Mouse (Mus musculus): ENCODE measurements around the gene Bglap2. TPM values are rescaled to one million over a fixed set of nuclear protein-coding genes. Genes with fewer than 3 reads are reported as not detected.
A peak's percentile ranks its signal among the peaks of the same experiment; 100 is the strongest.
"Not testable (repeated sequence)": the region's sequence is repeated elsewhere in the genome, so short reads cannot be mapped to it uniquely, and the experiment has no call there.

Gene Bglap2
- total RNA-seq (2014; rRNA removed), result 9.2 TPM in 1 of 2 replicates, not detected in the other
- not detected in 2 replicates for polyA plus RNA-seq (2015; fragmentation: Nextera tagmentation; extraction: Ambion mirVana)

DNA sequence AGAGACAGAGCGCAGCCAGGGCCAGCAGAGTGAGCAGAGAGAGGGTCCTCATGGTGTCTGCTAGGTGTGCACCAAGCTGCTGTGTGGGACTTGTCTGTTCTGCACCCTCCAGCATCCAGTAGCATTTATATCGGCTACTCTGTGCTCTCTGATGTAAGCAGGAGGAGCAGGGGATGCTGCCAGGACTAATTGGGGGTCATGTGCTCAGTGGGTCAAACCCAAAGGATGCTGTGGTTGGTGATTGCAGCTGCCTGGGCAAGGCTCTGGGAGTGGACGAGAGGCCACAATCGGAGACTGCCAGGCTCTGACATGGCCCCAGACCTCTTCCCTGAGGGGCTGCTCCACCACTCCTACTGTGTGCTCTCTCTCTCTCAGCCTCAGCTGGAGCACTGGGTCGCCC, at the start of gene Bglap2:
TSS of gene Bglap2 (minus strand) at position 101 of the 400 bp plus-strand sequence.
- ATAC-seq; H3K9ac ChIP-seq; H3K4me3 ChIP-seq (ENCODE audit: low read depth, low read length); H3K27ac ChIP-seq (ENCODE audit: low read depth, low read length); H3K9me3 ChIP-seq (ENCODE audit: low read length); H3K4me1 ChIP-seq (ENCODE audit: insufficient read depth); H3K4me2 ChIP-seq (ENCODE audit: low read depth); H3K36me3 ChIP-seq (ENCODE audit: insufficient read depth); DNase-seq; H3K27me3 ChIP-seq (ENCODE audit: insufficient read depth, low read length): not testable (repeated sequence)
- 76% methylated on average over 5 of the region's 5 CpGs for WGBS

DNA sequence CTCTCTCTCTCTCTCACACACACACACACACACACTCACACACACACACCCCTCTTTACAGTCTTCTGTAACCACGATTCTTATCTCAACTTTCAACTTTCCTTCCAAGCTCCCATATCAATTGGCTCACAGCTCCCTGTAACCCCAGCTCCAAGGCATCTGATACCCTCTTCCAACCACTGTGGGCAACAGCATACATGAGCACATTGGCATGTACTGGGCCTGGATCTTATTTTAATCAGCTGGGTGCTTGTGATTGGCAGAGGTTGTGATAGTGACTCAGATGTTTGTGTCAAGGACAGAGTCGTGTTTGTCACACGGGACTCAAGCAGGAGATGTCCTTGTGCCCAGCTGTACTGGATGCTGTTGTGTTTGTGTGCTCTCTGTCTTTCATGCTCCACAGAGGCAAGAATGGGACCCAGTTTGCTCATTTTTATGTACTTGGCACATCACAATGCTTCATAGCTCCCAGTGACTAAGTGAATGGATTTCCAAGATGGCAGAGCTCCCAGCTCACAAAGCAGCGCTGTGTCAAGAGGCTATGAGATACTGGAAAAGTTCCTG, 48.9 kb upstream of the Bglap2 start:
- Histone ChIP-seq H3K36me3 (ENCODE audit: insufficient read depth) (no peaks in the 10 kb centered on the region), H3K9ac (no peak overlapping the region), H3K4me1 (ENCODE audit: insufficient read depth) (peaks cover 13% of the 10 kb centered on the region), H3K4me2 (ENCODE audit: low read depth) (no peak overlapping the region), H3K27ac (ENCODE audit: low read depth, low read length) (no peak overlapping the region), H3K4me3 (ENCODE audit: low read depth, low read length) (no peak overlapping the region), H3K9me3 (ENCODE audit: low read length) (no peaks in the 10 kb centered on the region), H3K27me3 (ENCODE audit: insufficient read depth, low read length) (no peaks in the 10 kb centered on the region)
- no peak for ATAC-seq
- DNase-seq, result no peak
- no peak for TF ChIP-seq CTCF (IDR thresholded peaks at IDR 0.05; ENCODE audit: low read depth)
- 88% methylated on average over 4 of the region's 4 CpGs for WGBS

DNA sequence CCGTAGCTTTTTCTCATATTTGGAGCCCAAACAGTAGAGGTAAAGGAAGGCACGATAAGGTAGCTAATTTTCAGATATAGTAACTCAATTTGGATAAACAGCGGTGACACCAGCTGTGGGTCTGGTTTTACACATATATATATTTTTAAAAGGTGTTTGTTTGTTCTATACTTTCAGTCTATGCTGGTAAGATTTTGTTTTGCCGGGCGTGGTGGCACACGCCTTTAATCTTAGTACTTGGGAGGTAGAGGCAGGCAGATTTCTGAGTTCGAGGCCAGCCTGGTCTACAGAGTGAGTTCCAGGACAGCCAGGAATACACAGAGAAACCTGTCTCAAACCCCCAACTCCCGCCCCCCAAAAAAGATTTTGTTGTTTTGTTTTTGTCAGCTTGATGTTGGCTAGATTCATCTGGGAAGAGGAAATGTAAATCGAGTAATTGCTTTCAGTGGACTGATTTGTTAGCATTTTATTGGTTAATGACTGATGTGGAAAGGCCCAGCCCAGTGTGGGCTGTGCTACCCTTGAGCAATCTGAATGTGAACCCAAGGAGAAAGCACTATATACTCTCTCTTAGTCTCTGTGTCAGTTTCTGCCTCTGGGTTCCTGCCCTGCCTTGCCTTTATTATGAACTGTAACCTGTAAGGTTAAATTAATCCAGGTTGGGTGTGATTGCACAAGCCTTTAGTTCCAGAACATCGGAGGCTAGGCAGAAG, 47.4 kb upstream of the Bglap2 start:
- TF ChIP-seq CTCF (IDR thresholded peaks at IDR 0.05; ENCODE audit: low read depth), result no peak
- 88% methylated on average over 10 of the region's 10 CpGs for WGBS

DNA sequence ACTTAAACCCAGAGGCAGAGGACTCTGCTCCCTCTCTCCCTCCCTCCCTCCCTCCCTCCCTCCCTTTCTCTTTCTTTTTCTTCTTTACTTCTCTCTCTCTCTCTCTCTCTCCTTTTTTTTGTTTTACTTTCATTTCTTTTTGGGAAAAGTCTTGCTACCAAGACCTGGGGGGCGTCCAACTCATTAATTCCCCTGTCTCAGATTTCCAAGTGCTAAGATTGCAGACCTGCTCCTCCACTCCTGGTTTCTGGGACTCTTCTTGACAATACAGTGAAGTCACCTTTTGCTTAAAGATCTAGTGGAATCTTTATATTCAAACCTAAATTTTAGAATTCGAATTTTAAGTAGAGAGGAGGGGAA, 46.8 kb upstream of the Bglap2 start:
- H3K4me1 ChIP-seq (ENCODE audit: insufficient read depth), result peaks cover 15% of the 10 kb centered on the region
- peak overlapping the region; percentile 75 for H3K4me2 ChIP-seq (ENCODE audit: low read depth)
- 3% methylated on average over 2 of the region's 2 CpGs for WGBS
- H3K9me3 ChIP-seq (ENCODE audit: low read length), result no peaks in the 10 kb centered on the region
- H3K36me3 ChIP-seq (ENCODE audit: insufficient read depth), result peaks cover 11% of the 10 kb centered on the region
- H3K9ac ChIP-seq, result no peak overlapping the region
- DNase-seq (no peak), ATAC-seq (no peak)
- no peaks in the 10 kb centered on the region for H3K27me3 ChIP-seq (ENCODE audit: insufficient read depth, low read length)
- H3K4me3 ChIP-seq (ENCODE audit: low read depth, low read length), result peak overlapping the region; percentile 67; the same call in 1 of the 2 replicates
- no peak overlapping the region for H3K27ac ChIP-seq (ENCODE audit: low read depth, low read length)
- no peak for TF ChIP-seq CTCF (IDR thresholded peaks at IDR 0.05; ENCODE audit: low read depth)

More for the DNA sequence above, 47.4 kb upstream of the Bglap2 start:
- H3K9me3 ChIP-seq (ENCODE audit: low read length), result no peaks in the 10 kb centered on the region
- H3K4me2 ChIP-seq (ENCODE audit: low read depth), result peak overlapping the region; percentile 75
- H3K27ac ChIP-seq (ENCODE audit: low read depth, low read length), result no peak overlapping the region
- H3K4me1 ChIP-seq (ENCODE audit: insufficient read depth), result peaks cover 15% of the 10 kb centered on the region
- 0 out of 2 replicates have a peak, but pooled peaks cover 5% of the 10 kb centered on the region for H3K36me3 ChIP-seq (ENCODE audit: insufficient read depth)
- no peak overlapping the region for H3K9ac ChIP-seq
- ATAC-seq (no peak), DNase-seq (no peak)
- H3K4me3 ChIP-seq (ENCODE audit: low read depth, low read length), result no peak overlapping the region
- H3K27me3 ChIP-seq (ENCODE audit: insufficient read depth, low read length), result no peaks in the 10 kb centered on the region

DNA sequence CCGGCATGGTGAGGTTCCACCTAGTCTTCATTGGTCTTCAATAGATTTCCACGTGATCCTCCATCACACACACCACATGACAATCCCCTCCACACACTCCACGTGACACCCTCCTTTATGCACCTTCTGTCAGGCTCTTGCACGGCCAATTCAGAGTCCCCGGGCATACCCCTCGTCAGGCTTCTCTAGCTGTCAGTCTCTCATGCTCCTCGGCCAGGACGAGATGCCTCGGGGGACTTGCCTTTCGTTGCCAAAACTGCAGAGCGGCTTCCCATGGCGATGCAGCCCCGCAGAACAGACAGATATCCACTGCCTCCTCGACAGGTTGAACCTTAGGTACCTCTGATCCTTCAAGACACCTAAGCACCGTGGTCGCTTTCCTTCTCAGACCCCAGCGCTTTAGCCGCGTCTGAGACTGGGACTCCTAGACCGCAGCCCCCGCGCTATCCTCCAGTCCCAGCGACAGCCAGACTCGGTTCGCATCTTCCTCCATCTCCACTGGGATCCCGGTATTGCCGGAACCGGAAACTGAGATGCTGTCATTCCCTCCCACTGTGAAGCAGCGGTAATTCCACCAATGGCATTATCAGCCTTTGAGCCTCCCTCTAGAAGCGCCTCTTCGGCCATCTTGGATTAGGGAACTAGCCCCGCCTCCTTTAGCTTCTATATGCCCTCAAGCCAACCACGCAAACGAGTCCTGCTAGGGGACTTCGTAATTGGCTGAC, 46.3 kb upstream of the Bglap2 start, which contains the start of gene Slc25a44:
TSS of gene Slc25a44 (minus strand) at position 535 of the 725 bp plus-strand sequence.
- TF ChIP-seq CTCF (IDR thresholded peaks at IDR 0.05; ENCODE audit: low read depth), result no peak
- H3K4me1 ChIP-seq (ENCODE audit: insufficient read depth), result peaks cover 15% of the 10 kb centered on the region
- H3K27ac ChIP-seq (ENCODE audit: low read depth, low read length), result peak within 1 kb of the TSS; percentile 84

DNA sequence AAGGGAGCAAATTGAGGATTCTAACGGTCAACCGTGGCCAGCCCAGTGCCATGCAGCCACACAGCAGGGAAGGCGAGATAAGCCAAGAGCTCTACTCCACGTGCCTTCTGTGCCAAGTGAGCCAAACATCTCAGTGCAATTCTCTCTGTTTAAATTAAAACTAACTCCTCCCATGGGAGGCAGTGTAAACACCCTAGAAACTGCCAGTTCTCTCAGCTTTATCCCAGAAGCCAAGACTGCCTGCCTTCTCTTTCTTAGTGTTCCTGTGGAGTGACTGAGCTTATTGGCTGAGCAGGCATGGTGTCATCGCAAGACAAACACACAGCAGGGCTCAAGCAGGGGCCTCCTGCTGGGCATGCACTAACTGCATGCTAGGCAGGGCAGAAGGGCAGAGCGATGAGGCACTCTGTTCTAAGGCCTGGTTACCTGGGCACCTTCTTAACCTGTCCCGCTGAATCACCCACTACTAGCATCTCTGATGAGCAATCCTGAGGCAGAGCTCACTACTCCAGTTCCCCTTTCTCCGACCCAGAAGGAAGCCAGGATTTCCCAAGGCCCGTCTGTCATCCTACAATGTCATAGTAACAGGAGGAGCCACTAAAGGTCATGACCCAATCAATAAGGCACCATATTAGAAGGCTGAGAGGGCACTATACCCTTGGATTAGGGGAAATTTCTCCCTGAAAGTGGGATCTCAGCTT, 43.7 kb upstream of the Bglap2 start:
- Histone ChIP-seq H3K4me1 (ENCODE audit: insufficient read depth) (peaks cover 15% of the 10 kb centered on the region), H3K27me3 (ENCODE audit: insufficient read depth, low read length) (no peaks in the 10 kb centered on the region), H3K4me3 (ENCODE audit: low read depth, low read length) (no peak overlapping the region), H3K27ac (ENCODE audit: low read depth, low read length) (no peak overlapping the region), H3K9me3 (ENCODE audit: low read length) (no peaks in the 10 kb centered on the region), H3K4me2 (ENCODE audit: low read depth) (no peak overlapping the region), H3K9ac (no peak overlapping the region; the same call in 1 of the 2 replicates), H3K36me3 (ENCODE audit: insufficient read depth) (peaks cover 37% of the 10 kb centered on the region)
- TF ChIP-seq CTCF (IDR thresholded peaks at IDR 0.05; ENCODE audit: low read depth), result no peak
- DNase-seq (no peak), ATAC-seq (no peak)
- 31% methylated on average over 9 of the region's 9 CpGs for WGBS

More for the DNA sequence above, 46.3 kb upstream of the Bglap2 start, which contains the start of gene Slc25a44:
- peak within 1 kb of the TSS; percentile 75 for H3K4me2 ChIP-seq (ENCODE audit: low read depth)
- peak within 1 kb of the TSS; percentile 59 for H3K9ac ChIP-seq
- H3K9me3 ChIP-seq (ENCODE audit: low read length), result no peaks in the 10 kb centered on the region
- DNase-seq (peak; percentile 97), ATAC-seq (peak; percentile 98)
- H3K4me3 ChIP-seq (ENCODE audit: low read depth, low read length), result peak within 1 kb of the TSS; percentile 67
- WGBS, result under 1% methylated on average over 35 of the region's 35 CpGs
- H3K27me3 ChIP-seq (ENCODE audit: insufficient read depth, low read length), result no peaks in the 10 kb centered on the region
- peaks cover 16% of the 10 kb centered on the region for H3K36me3 ChIP-seq (ENCODE audit: insufficient read depth)
